Mouse (Mus musculus) MEL (cell line): ENCODE measurements around the gene Fut8. TPM values are rescaled to one million over a fixed set of nuclear protein-coding genes. Genes with fewer than 3 reads are reported as not detected.

Source experiments
- DNase-seq: peaks from one replicate; pipeline ENCODE4 v3.0.0; 2011; ENCODE audit warnings: low read depth, low spot score
- H3K27ac ChIP-seq: 2 replicates; pipeline ENCODE4 v1.5.1; 2012; ENCODE audit warnings: low read depth, mild to moderate bottlenecking, control low read depth, low read length, moderate library complexity; ENCODE audit not compliant: control insufficient read depth
- H3K27me3 ChIP-seq, 2 experiments: fragments of 150-350 bp in 1 of 2; sonication (generic) in 1 of 2; 2 replicates each; pipeline ENCODE4 v1.6.1; 2012; ENCODE audit warnings: low read length in 2 of 2, mild to moderate bottlenecking in 2 of 2, improper control_type of control experiment in 1 of 2, moderate library complexity in 1 of 2; ENCODE audit not compliant: insufficient read depth in 2 of 2, control insufficient read depth in 1 of 2
- H3K36me3 ChIP-seq, 2 experiments: 2 replicates each; pipeline ENCODE4 v1.6.1; 2012 to 2014; ENCODE audit warnings: low read length in 2 of 2, improper control_type of control experiment in 1 of 2, inconsistent platforms in 1 of 2, mild to moderate bottlenecking in 1 of 2; ENCODE audit not compliant: insufficient read depth in 2 of 2, control insufficient read depth in 1 of 2
- H3K4me1 ChIP-seq, 2 experiments: fragments of 150-350 bp in 1 of 2; sonication (generic) in 1 of 2; 2 replicates each; pipeline ENCODE4 v1.6.1; 2012; ENCODE audit warnings: low read length in 2 of 2, improper control_type of control experiment in 1 of 2, mild to moderate bottlenecking in 1 of 2; ENCODE audit not compliant: insufficient read depth in 2 of 2, control insufficient read depth in 1 of 2
- H3K4me3 ChIP-seq, 2 experiments: fragments of 150-350 bp in 1 of 2; sonication (generic) in 1 of 2; 2 replicates each; pipeline ENCODE4 v1.5.1; 2012; ENCODE audit warnings: low read depth in 2 of 2, low read length in 2 of 2, mild to moderate bottlenecking in 2 of 2, moderate library complexity in 2 of 2, control low read depth in 1 of 2, improper control_type of control experiment in 1 of 2; ENCODE audit not compliant: control insufficient read depth in 1 of 2, insufficient read depth in 1 of 2
- H3K79me2 ChIP-seq: 2 replicates; pipeline ENCODE4 v1.6.1; 2012; ENCODE audit warnings: mild to moderate bottlenecking, low read length, moderate library complexity; ENCODE audit not compliant: control insufficient read depth, poor library complexity, insufficient read depth
- H3K9ac ChIP-seq: 2 replicates; pipeline ENCODE4 v1.6.1; 2012; ENCODE audit warnings: low read depth, mild to moderate bottlenecking, control low read depth, low read length, moderate library complexity; ENCODE audit not compliant: control insufficient read depth, poor library complexity, severe bottlenecking
- H3K9me3 ChIP-seq: fragments of 150-350 bp; sonication (generic); replicated peaks from 2 replicates; pipeline ENCODE4 v1.6.1; 2012; ENCODE audit warnings: mild to moderate bottlenecking, low read length, improper control_type of control experiment, moderate library complexity; ENCODE audit not compliant: insufficient read depth
- BHLHE40 ChIP-seq: IDR thresholded peaks from 2 replicates; pipeline ENCODE4 v1.6.1; 2012; ENCODE audit warnings: low read depth, mild to moderate bottlenecking, inconsistent platforms, low read length, improper control_type of control experiment, borderline replicate concordance
- CHD1 ChIP-seq: IDR thresholded peaks from 2 replicates; pipeline ENCODE4 v1.6.1; 2012; ENCODE audit warnings: low read depth, mild to moderate bottlenecking, inconsistent platforms, low read length, improper control_type of control experiment
- CTCF ChIP-seq, 3 experiments: IDR thresholded peaks in 2 of 3; conservative IDR thresholded peaks in 1 of 3; 2 replicates each; pipeline ENCODE4 v1.5.1; 2011 to 2012; ENCODE audit warnings: low read length in 3 of 3, low read depth in 2 of 3, mild to moderate bottlenecking in 2 of 3, improper control_type of control experiment in 1 of 3, inconsistent platforms in 1 of 3, mixed read lengths in 1 of 3, moderate library complexity in 1 of 3; ENCODE audit not compliant: control insufficient read depth in 1 of 3, insufficient read depth in 1 of 3, poor library complexity in 1 of 3, severe bottlenecking in 1 of 3
- E2F4 ChIP-seq: IDR thresholded peaks from 2 replicates; pipeline ENCODE4 v1.6.1; 2011; ENCODE audit warnings: low read depth, low read length, improper control_type of control experiment, borderline replicate concordance
- EP300 ChIP-seq, 2 experiments: IDR thresholded peaks; 2 replicates each; pipeline ENCODE4 v1.6.1; 2011; ENCODE audit warnings: improper control_type of control experiment in 2 of 2, low read length in 2 of 2, low read depth in 1 of 2, mild to moderate bottlenecking in 1 of 2
- ETS1 ChIP-seq: IDR thresholded peaks from 2 replicates; pipeline ENCODE4 v1.6.1; 2012; ENCODE audit warnings: low read depth, mild to moderate bottlenecking, inconsistent platforms, low read length, improper control_type of control experiment, moderate library complexity
- GABPA ChIP-seq: IDR thresholded peaks from 2 replicates; pipeline ENCODE4 v1.6.1; 2012; ENCODE audit warnings: low read depth, mild to moderate bottlenecking, inconsistent platforms, low read length, improper control_type of control experiment, moderate library complexity
- GATA1 ChIP-seq: IDR thresholded peaks from 2 replicates; pipeline ENCODE4 v1.6.1; 2011; ENCODE audit warnings: low read depth, low read length, improper control_type of control experiment
- HCFC1 ChIP-seq: IDR thresholded peaks from 2 replicates; pipeline ENCODE4 v1.6.1; 2012; ENCODE audit warnings: low read depth, mild to moderate bottlenecking, inconsistent platforms, low read length, improper control_type of control experiment, moderate library complexity
- JUND ChIP-seq: IDR thresholded peaks from 2 replicates; pipeline ENCODE4 v1.6.1; 2011; ENCODE audit warnings: low read depth, mild to moderate bottlenecking, improper control_type of control experiment, low read length
- KAT2A ChIP-seq: conservative IDR thresholded peaks from 2 replicates; pipeline ENCODE4 v1.6.1; 2012; ENCODE audit warnings: low read depth, low read length, improper control_type of control experiment, inconsistent platforms
- MAFK ChIP-seq: IDR thresholded peaks from 2 replicates; pipeline ENCODE4 v1.6.1; 2011; ENCODE audit warnings: low read depth, mild to moderate bottlenecking, low read length, improper control_type of control experiment, borderline replicate concordance
- MAX ChIP-seq: IDR thresholded peaks from 2 replicates; pipeline ENCODE4 v1.6.1; 2011; ENCODE audit warnings: low read length, improper control_type of control experiment
- MAZ ChIP-seq: IDR thresholded peaks from 2 replicates; pipeline ENCODE4 v1.6.1; 2012; ENCODE audit warnings: low read depth, mild to moderate bottlenecking, inconsistent platforms, low read length, improper control_type of control experiment
- MEF2A ChIP-seq: IDR thresholded peaks from 2 replicates; pipeline ENCODE4 v1.6.1; 2014; ENCODE audit warnings: low read depth, mild to moderate bottlenecking, inconsistent platforms, low read length, improper control_type of control experiment; ENCODE audit not compliant: poor library complexity, insufficient replicate concordance, severe bottlenecking; ENCODE audit errors: extremely low read depth
- MXI1 ChIP-seq: IDR thresholded peaks from 2 replicates; pipeline ENCODE4 v1.6.1; 2011; ENCODE audit warnings: mild to moderate bottlenecking, low read depth, low read length, improper control_type of control experiment
- MYB ChIP-seq: IDR thresholded peaks from 2 replicates; pipeline ENCODE4 v1.6.1; 2011; ENCODE audit warnings: mild to moderate bottlenecking, low read depth, low read length, improper control_type of control experiment
- MYC ChIP-seq: IDR thresholded peaks from 2 replicates; pipeline ENCODE4 v1.6.1; 2011; ENCODE audit warnings: low read depth, mild to moderate bottlenecking, low read length, improper control_type of control experiment, moderate library complexity
- NELFE ChIP-seq: IDR thresholded peaks from 2 replicates; pipeline ENCODE4 v1.6.1; 2011; ENCODE audit warnings: low read depth, low read length, improper control_type of control experiment
- POLR2A ChIP-seq, 2 experiments: IDR thresholded peaks; 2 replicates each; pipeline ENCODE4 v1.6.1; 2011 to 2012; ENCODE audit warnings: low read length in 2 of 2, mild to moderate bottlenecking in 2 of 2, control low read depth in 1 of 2, improper control_type of control experiment in 1 of 2, low read depth in 1 of 2, moderate library complexity in 1 of 2; ENCODE audit not compliant: control insufficient read depth in 1 of 2, insufficient read depth in 1 of 2, poor library complexity in 1 of 2
- POLR2AphosphoS2 ChIP-seq: IDR thresholded peaks from 2 replicates; pipeline ENCODE4 v1.6.1; 2011; ENCODE audit warnings: low read length, improper control_type of control experiment
- POLR2AphosphoS5 ChIP-seq: IDR thresholded peaks from 2 replicates; pipeline ENCODE4 v1.6.1; 2012; ENCODE audit warnings: low read depth, borderline replicate concordance, mild to moderate bottlenecking, inconsistent platforms, low read length, moderate library complexity, mixed read lengths
- RCOR1 ChIP-seq: IDR thresholded peaks from 2 replicates; pipeline ENCODE4 v1.6.1; 2012; ENCODE audit warnings: low read depth, mild to moderate bottlenecking, inconsistent platforms, low read length, improper control_type of control experiment
- SIN3A ChIP-seq: IDR thresholded peaks from 2 replicates; pipeline ENCODE4 v1.6.1; 2012; ENCODE audit warnings: low read length, improper control_type of control experiment, inconsistent platforms
- SMC3 ChIP-seq: IDR thresholded peaks from 2 replicates; pipeline ENCODE4 v1.6.1; 2011; ENCODE audit warnings: low read depth, low read length, improper control_type of control experiment
- TAL1 ChIP-seq: IDR thresholded peaks from 2 replicates; pipeline ENCODE4 v1.6.1; 2012; ENCODE audit warnings: mild to moderate bottlenecking, inconsistent platforms, low read length, moderate library complexity, mixed read lengths
- TBP ChIP-seq: IDR thresholded peaks from 2 replicates; pipeline ENCODE4 v1.8.0; 2011; ENCODE audit warnings: low read depth, low read length, improper control_type of control experiment
- TCF12 ChIP-seq: IDR thresholded peaks from 2 replicates; pipeline ENCODE4 v1.6.1; 2014; ENCODE audit warnings: low read depth, mild to moderate bottlenecking, inconsistent platforms, low read length, improper control_type of control experiment, moderate library complexity
- UBTF ChIP-seq: IDR thresholded peaks from 2 replicates; pipeline ENCODE4 v1.6.1; 2012; ENCODE audit warnings: low read depth, mild to moderate bottlenecking, inconsistent platforms, low read length, improper control_type of control experiment, moderate library complexity, borderline replicate concordance; ENCODE audit not compliant: insufficient read depth
- USF1 ChIP-seq: IDR thresholded peaks from 2 replicates; pipeline ENCODE4 v1.6.1; 2014; ENCODE audit warnings: low read depth, mild to moderate bottlenecking, inconsistent platforms, low read length, improper control_type of control experiment, moderate library complexity
- USF2 ChIP-seq, 2 experiments: IDR thresholded peaks; 2 replicates each; pipeline ENCODE4 v1.6.1; 2011 to 2012; ENCODE audit warnings: improper control_type of control experiment in 2 of 2, low read length in 2 of 2, borderline replicate concordance in 1 of 2, inconsistent platforms in 1 of 2, low read depth in 1 of 2, mild to moderate bottlenecking in 1 of 2; ENCODE audit not compliant: insufficient read depth in 1 of 2
- ZC3H11A ChIP-seq: IDR thresholded peaks from 2 replicates; pipeline ENCODE4 v1.6.1; 2012; ENCODE audit warnings: low read depth, mild to moderate bottlenecking, inconsistent platforms, low read length, improper control_type of control experiment
- ZKSCAN1 ChIP-seq: IDR thresholded peaks from 2 replicates; pipeline ENCODE4 v1.6.1; 2012; ENCODE audit warnings: low read depth, mild to moderate bottlenecking, inconsistent platforms, low read length, improper control_type of control experiment, moderate library complexity
- ZMIZ1 ChIP-seq: IDR thresholded peaks from 2 replicates; pipeline ENCODE4 v1.6.1; 2012; ENCODE audit warnings: low read depth, mild to moderate bottlenecking, inconsistent platforms, low read length, improper control_type of control experiment, moderate library complexity
- ZNF384 ChIP-seq: IDR thresholded peaks from 2 replicates; pipeline ENCODE4 v1.6.1; 2012; ENCODE audit warnings: low read depth, mild to moderate bottlenecking, inconsistent platforms, low read length, improper control_type of control experiment
- polyA plus RNA-seq, 2 experiments: library from polyadenylated mRNA; stranded (reverse) in 1 of 2; unstranded in 1 of 2; fragments of >175 nt in 1 of 2; fragments of >200 nt in 1 of 2; gene quantifications; 2 replicates each; pipeline versions ENCODE4 v1.2.1 to v1.2.4; 2012; ENCODE audit warnings: low replicate concordance in 2 of 2, low read depth in 1 of 2; ENCODE audit not compliant: insufficient read length in 2 of 2, insufficient read depth in 1 of 2, missing spikeins in 1 of 2
- total RNA-seq: library from RNA; depleted of rRNA; stranded (reverse); fragments of 300-350 nt; gene quantifications from 2 replicates; pipeline ENCODE4 v1.2.3, GENCODE M21; 2012

Fut8 gene
- total and polyA plus RNA-seq, 3 experiments = 61.3 to 90.0 (median 73.7) TPM

DNA sequence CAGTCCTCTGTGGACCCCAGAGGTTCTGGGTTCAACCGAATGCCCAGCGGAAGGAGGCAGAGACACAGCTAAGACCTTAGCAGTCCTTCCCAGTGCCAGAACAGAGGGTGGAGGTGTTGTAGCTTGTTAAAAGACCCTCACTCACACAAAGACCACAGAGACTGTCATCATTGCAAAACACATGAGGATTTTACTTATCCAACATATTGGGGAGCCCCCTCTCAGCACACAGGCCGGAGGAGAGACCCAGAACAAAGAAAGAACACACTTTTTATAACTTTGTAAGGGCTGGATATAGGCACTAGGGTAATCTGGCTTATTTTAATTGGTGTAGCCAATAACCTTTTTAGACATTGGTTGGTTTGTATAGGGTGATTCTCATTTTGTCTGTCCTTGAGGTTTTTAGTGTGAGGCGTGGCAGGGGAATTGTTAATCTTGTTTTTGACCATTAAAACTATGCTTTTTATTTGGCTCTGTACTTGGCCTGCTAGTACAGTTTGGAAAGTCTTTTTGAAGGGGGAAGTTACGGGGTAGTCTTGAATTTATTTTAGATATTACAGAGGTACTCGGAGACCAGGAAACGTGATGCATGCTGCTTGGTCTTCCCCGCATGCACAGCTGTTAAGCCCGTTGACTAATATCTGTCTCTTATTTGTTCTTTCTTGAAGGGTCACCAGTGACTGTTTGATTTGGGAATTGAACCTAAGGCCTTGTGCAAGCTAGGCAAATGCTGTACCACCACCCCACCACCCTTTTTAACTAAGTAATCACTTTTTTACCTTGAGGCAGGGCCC lies 46.2 kb upstream of the Fut8 start:
- Histone ChIP-seq H3K27me3 (no peaks in the 10 kb centered on the region), H3K9ac (peak overlapping the region; percentile 95), H3K27ac (peak overlapping the region; percentile 100), H3K79me2 (peaks cover 45% of the 10 kb centered on the region), H3K4me3 (peak overlapping the region; percentile 56 to 97), H3K9me3 (no peaks in the 10 kb centered on the region), H3K4me1 (peaks cover 19 to 44% of the 10 kb centered on the region in 2 experiments), H3K36me3 (peaks cover 5 to 62% of the 10 kb centered on the region in 2 experiments; a peak in 2 of 4 replicates)
- DNase-seq = peak; percentile 91
- no peak for TF ChIP-seq GABPA
- TF ChIP-seq TBP = peak; percentile 98
- no peak for TF ChIP-seq MAFK
- TF ChIP-seq ETS1 = peak; percentile 81
- no peak for TF ChIP-seq USF2 (IDR thresholded peaks at IDR 0.05; ENCODE audit: borderline replicate concordance in 1 of 2, insufficient read depth in 1 of 2, low read depth in 1 of 2, low read length in 2 of 2)
- 0 out of 2 replicates have a peak, but pooled peaks have one; percentile 27 for TF ChIP-seq MAZ
- peak; percentile 71 for TF ChIP-seq HCFC1
- no peak for TF ChIP-seq TAL1
- peak; percentile 91; the same call in 1 of the 2 replicates for TF ChIP-seq POLR2AphosphoS5
- peak; percentile 93 for TF ChIP-seq NELFE
- TF ChIP-seq CHD1 = peak; percentile 43
- peak; percentile 31; the same call in 1 of the 2 replicates for TF ChIP-seq MYB
- TF ChIP-seq POLR2AphosphoS2 = peak; percentile 95; the same call in 1 of the 2 replicates
- TF ChIP-seq SMC3 = 0 out of 2 replicates have a peak, but pooled peaks have one; percentile 0
- no peak; the same call in 1 of the 2 replicates for TF ChIP-seq ZKSCAN1
- 0 out of 2 replicates have a peak, but pooled peaks have one; percentile 34 for TF ChIP-seq MEF2A
- peak; percentile 100 for TF ChIP-seq ZMIZ1
- TF ChIP-seq EP300 (IDR thresholded peaks at IDR 0.05; ENCODE audit: low read depth in 1 of 2, low read length in 2 of 2) = peak; percentile 42 to 67; a peak in 2 of 4 replicates
- peak; percentile 86; the same call in 1 of the 2 replicates for TF ChIP-seq BHLHE40
- no peak for TF ChIP-seq JUND
- TF ChIP-seq E2F4 = no peak
- TF ChIP-seq SIN3A = peak; percentile 86
- TF ChIP-seq USF1 = no peak
- TF ChIP-seq MYC = peak; percentile 90
- peak; percentile 12; the same call in 1 of the 2 replicates for TF ChIP-seq ZNF384
- TF ChIP-seq KAT2A = peak; percentile 6
- peak; percentile 87 for TF ChIP-seq MXI1
- peak; percentile 86 for TF ChIP-seq MAX
- no peak for TF ChIP-seq UBTF
- TF ChIP-seq RCOR1 = no peak
- TF ChIP-seq GATA1 = no peak
- no peak for TF ChIP-seq ZC3H11A
- peak; percentile 60 for TF ChIP-seq TCF12
- TF ChIP-seq POLR2A (IDR thresholded peaks at IDR 0.05; ENCODE audit: control insufficient read depth in 1 of 2, insufficient read depth in 1 of 2, low read depth in 1 of 2, low read length in 2 of 2, poor library complexity in 1 of 2) = peak in 1 of 2 experiments; percentile 93; a peak in 2 of 4 replicates
- TF ChIP-seq CTCF (IDR thresholded peaks at IDR 0.05 in 2 of 3, conservative IDR thresholded peaks at IDR 0.05 in 1 of 3; ENCODE audit: control insufficient read depth in 1 of 3, insufficient read depth in 1 of 3, low read depth in 2 of 3, low read length in 3 of 3, poor library complexity in 1 of 3, severe bottlenecking in 1 of 3) = no peak
